Mouse (Mus musculus): ENCODE data around the gene Csnk1d. TPM values are rescaled to one million over a fixed set of nuclear protein-coding genes. Genes with fewer than 3 reads are reported as not detected.
A peak's percentile ranks its signal among the peaks of the same experiment; 100 is the strongest.

Gene Csnk1d
- polyA plus RNA-seq, 1 experiment from 2014 or later = 77.4 TPM

- no peak for ATAC-seq (ENCODE audit: low FRiP score)
- Histone ChIP-seq H3K36me3 (replicated peaks; ENCODE audit: control insufficient read depth, insufficient read depth) (peaks cover 87% of the 10 kb centered on the region), H3K9ac (no peak overlapping the region), H3K27me3 (ENCODE audit: control insufficient read depth, insufficient read depth, low read length) (no peaks in the 10 kb centered on the region), H3K27ac (no peak overlapping the region), H3K4me2 (replicated peaks) (no peak overlapping the region), H3K4me1 (replicated peaks; ENCODE audit: control insufficient read depth, insufficient read depth, low read length) (0 out of 2 replicates have a peak, but pooled peaks cover 3% of the 10 kb centered on the region), H3K9me3 (ENCODE audit: control insufficient read depth, low read length) (no peaks in the 10 kb centered on the region), H3K4me3 (replicated peaks; ENCODE audit: low read length) (no peak overlapping the region)
- no peak for DNase-seq (ENCODE audit: low spot score)
- WGBS = 88% methylated on average over 7 of the region's 7 CpGs
Measured at GRCm38 (mm10) chr11:120961594-120961993, 29.5 kb downstream of the Csnk1d start.

- H3K9me3 ChIP-seq (ENCODE audit: control insufficient read depth, low read length) = no peaks in the 10 kb centered on the region
- ATAC-seq (ENCODE audit: low FRiP score) (no peak), DNase-seq (ENCODE audit: low spot score) (no peak)
- H3K27me3 ChIP-seq (ENCODE audit: control insufficient read depth, insufficient read depth, low read length) = no peaks in the 10 kb centered on the region
- peaks cover 86% of the 10 kb centered on the region for H3K36me3 ChIP-seq (replicated peaks; ENCODE audit: control insufficient read depth, insufficient read depth)
- H3K4me1 ChIP-seq (replicated peaks; ENCODE audit: control insufficient read depth, insufficient read depth, low read length) = 0 out of 2 replicates have a peak, but pooled peaks cover 3% of the 10 kb centered on the region
- H3K4me2 ChIP-seq (replicated peaks) = no peak overlapping the region
- H3K9ac ChIP-seq = no peak overlapping the region
- no peak overlapping the region for H3K27ac ChIP-seq
- WGBS = 59% methylated on average over 1 of the region's 1 CpGs
- H3K4me3 ChIP-seq (replicated peaks; ENCODE audit: low read length) = no peak overlapping the region
Measured at GRCm38 (mm10) chr11:120960248-120960647, 30.9 kb downstream of the Csnk1d start.

GRCm38 (mm10) chr11:120959564-120959963 is 31.6 kb downstream of the Csnk1d start:
- Histone ChIP-seq H3K4me2 (replicated peaks) (no peak overlapping the region), H3K4me1 (replicated peaks; ENCODE audit: control insufficient read depth, insufficient read depth, low read length) (no peaks in the 10 kb centered on the region), H3K27me3 (ENCODE audit: control insufficient read depth, insufficient read depth, low read length) (no peaks in the 10 kb centered on the region), H3K4me3 (replicated peaks; ENCODE audit: low read length) (no peak overlapping the region), H3K9ac (no peak overlapping the region), H3K36me3 (replicated peaks; ENCODE audit: control insufficient read depth, insufficient read depth) (peaks cover 79% of the 10 kb centered on the region), H3K27ac (no peak overlapping the region), H3K9me3 (ENCODE audit: control insufficient read depth, low read length) (no peaks in the 10 kb centered on the region)
- DNase-seq (ENCODE audit: low spot score) = no peak
- 82% methylated on average over 3 of the region's 3 CpGs for WGBS
- no peak for ATAC-seq (ENCODE audit: low FRiP score)

GRCm38 (mm10) chr11:120959066-120959465 is 32.1 kb downstream of the Csnk1d start:
- Histone ChIP-seq H3K4me1 (replicated peaks; ENCODE audit: control insufficient read depth, insufficient read depth, low read length) (no peaks in the 10 kb centered on the region), H3K4me3 (replicated peaks; ENCODE audit: low read length) (no peak overlapping the region), H3K27ac (no peak overlapping the region), H3K4me2 (replicated peaks) (no peak overlapping the region), H3K27me3 (ENCODE audit: control insufficient read depth, insufficient read depth, low read length) (no peaks in the 10 kb centered on the region), H3K9me3 (ENCODE audit: control insufficient read depth, low read length) (no peaks in the 10 kb centered on the region), H3K36me3 (replicated peaks; ENCODE audit: control insufficient read depth, insufficient read depth) (peaks cover 74% of the 10 kb centered on the region), H3K9ac (no peak overlapping the region)
- no peak for ATAC-seq (ENCODE audit: low FRiP score)
- DNase-seq (ENCODE audit: low spot score) = no peak
- WGBS = 90% methylated on average over 18 of the region's 18 CpGs

- Histone ChIP-seq H3K4me3 (replicated peaks; ENCODE audit: low read length) (no peak overlapping the region), H3K27me3 (ENCODE audit: control insufficient read depth, insufficient read depth, low read length) (no peaks in the 10 kb centered on the region), H3K36me3 (replicated peaks; ENCODE audit: control insufficient read depth, insufficient read depth) (peaks cover 62% of the 10 kb centered on the region), H3K4me1 (replicated peaks; ENCODE audit: control insufficient read depth, insufficient read depth, low read length) (no peaks in the 10 kb centered on the region), H3K9me3 (ENCODE audit: control insufficient read depth, low read length) (no peaks in the 10 kb centered on the region), H3K27ac (no peak overlapping the region), H3K4me2 (replicated peaks) (no peak overlapping the region), H3K9ac (no peak overlapping the region)
- ATAC-seq (ENCODE audit: low FRiP score) (no peak), DNase-seq (ENCODE audit: low spot score) (no peak)
- 79% methylated on average over 15 of the region's 15 CpGs for WGBS
Measured at GRCm38 (mm10) chr11:120957731-120958257, 33.3 kb downstream of the Csnk1d start.

- Histone ChIP-seq H3K36me3 (replicated peaks; ENCODE audit: control insufficient read depth, insufficient read depth) (peaks cover 54% of the 10 kb centered on the region), H3K9me3 (ENCODE audit: control insufficient read depth, low read length) (no peaks in the 10 kb centered on the region), H3K4me3 (replicated peaks; ENCODE audit: low read length) (no peak overlapping the region), H3K27ac (no peak overlapping the region), H3K4me1 (replicated peaks; ENCODE audit: control insufficient read depth, insufficient read depth, low read length) (no peaks in the 10 kb centered on the region), H3K27me3 (ENCODE audit: control insufficient read depth, insufficient read depth, low read length) (no peaks in the 10 kb centered on the region), H3K9ac (no peak overlapping the region), H3K4me2 (replicated peaks) (no peak overlapping the region)
- no peak for ATAC-seq (ENCODE audit: low FRiP score)
- WGBS = 83% methylated on average over 8 of the region's 8 CpGs
- no peak for DNase-seq (ENCODE audit: low spot score)
Measured at GRCm38 (mm10) chr11:120957052-120957451, 34.1 kb downstream of the Csnk1d start.

GRCm38 (mm10) chr11:120955701-120956100 is 35.4 kb downstream of the Csnk1d start:
- peaks cover 9% of the 10 kb centered on the region; the same call in 1 of the 2 replicates for H3K4me1 ChIP-seq (replicated peaks; ENCODE audit: control insufficient read depth, insufficient read depth, low read length)
- DNase-seq (ENCODE audit: low spot score) = no peak
- 92% methylated on average over 8 of the region's 8 CpGs for WGBS
- no peak for ATAC-seq (ENCODE audit: low FRiP score)
- no peak overlapping the region for H3K4me2 ChIP-seq (replicated peaks)
- no peaks in the 10 kb centered on the region for H3K9me3 ChIP-seq (ENCODE audit: control insufficient read depth, low read length)
- H3K9ac ChIP-seq = no peak overlapping the region
- peaks cover 41% of the 10 kb centered on the region for H3K36me3 ChIP-seq (replicated peaks; ENCODE audit: control insufficient read depth, insufficient read depth)
- H3K27me3 ChIP-seq (ENCODE audit: control insufficient read depth, insufficient read depth, low read length) = no peaks in the 10 kb centered on the region
- no peak overlapping the region for H3K4me3 ChIP-seq (replicated peaks; ENCODE audit: low read length)
- H3K27ac ChIP-seq = no peak overlapping the region

- ATAC-seq (ENCODE audit: low FRiP score) = no peak
- Histone ChIP-seq H3K4me1 (replicated peaks; ENCODE audit: control insufficient read depth, insufficient read depth, low read length) (peaks cover 15% of the 10 kb centered on the region), H3K36me3 (replicated peaks; ENCODE audit: control insufficient read depth, insufficient read depth) (peaks cover 33% of the 10 kb centered on the region), H3K27me3 (ENCODE audit: control insufficient read depth, insufficient read depth, low read length) (peaks cover 7% of the 10 kb centered on the region), H3K4me2 (replicated peaks) (no peak overlapping the region), H3K4me3 (replicated peaks; ENCODE audit: low read length) (no peak overlapping the region), H3K9ac (no peak overlapping the region), H3K27ac (no peak overlapping the region), H3K9me3 (ENCODE audit: control insufficient read depth, low read length) (no peaks in the 10 kb centered on the region)
- DNase-seq (ENCODE audit: low spot score) = no peak
- WGBS = 92% methylated on average over 5 of the region's 5 CpGs
Measured at GRCm38 (mm10) chr11:120954936-120955335, 36.2 kb downstream of the Csnk1d start.

- peaks cover 15% of the 10 kb centered on the region for H3K4me1 ChIP-seq (replicated peaks; ENCODE audit: control insufficient read depth, insufficient read depth, low read length)
- no peak overlapping the region for H3K4me3 ChIP-seq (replicated peaks; ENCODE audit: low read length)
- no peaks in the 10 kb centered on the region for H3K9me3 ChIP-seq (ENCODE audit: control insufficient read depth, low read length)
- H3K4me2 ChIP-seq (replicated peaks) = peak overlapping the region; percentile 52
- DNase-seq (ENCODE audit: low spot score) (no peak), ATAC-seq (ENCODE audit: low FRiP score) (no peak)
- H3K36me3 ChIP-seq (replicated peaks; ENCODE audit: control insufficient read depth, insufficient read depth) = peaks cover 17% of the 10 kb centered on the region; the same call in 1 of the 2 replicates
- WGBS = 77% methylated on average over 9 of the region's 9 CpGs
- H3K27me3 ChIP-seq (ENCODE audit: control insufficient read depth, insufficient read depth, low read length) = peaks cover 28% of the 10 kb centered on the region
- H3K9ac ChIP-seq = no peak overlapping the region
- no peak overlapping the region for H3K27ac ChIP-seq
Measured at GRCm38 (mm10) chr11:120951731-120952730, 39.1 kb downstream of the Csnk1d start.

All from hindbrain, embryonic 14.5 days (tissue).